Mouse (Mus musculus) intestine, embryonic 14.5 days (tissue): ENCODE results near the gene Rps13. TPM values are rescaled to one million over a fixed set of nuclear protein-coding genes. Genes with fewer than 3 reads are reported as not detected.
"Not testable (repeated sequence)": the region's sequence is repeated elsewhere in the genome, so short reads cannot be mapped to it uniquely, and the experiment has no call there.

Experiments
- ATAC-seq: fragments of 200-750 bp; cut with Nextera tagmentation; replicated peaks from 2 replicates; pipeline ENCODE4 v1.8.0; 2017; ENCODE audit warnings: low read depth, moderate number of reproducible peaks, moderate TSS enrichment, moderate library complexity; ENCODE audit not compliant: low FRiP score, low TSS enrichment
- DNase-seq: peaks from one replicate; pipeline ENCODE4 v3.0.0-alpha.2; 2018; ENCODE audit warnings: low spot score
- H3K27ac ChIP-seq: fragments of 300-500 bp; sonication (generic); 2 replicates; pipeline ENCODE4 v1.5.1; 2014; ENCODE audit warnings: low read depth, mild to moderate bottlenecking, control low read depth
- H3K27me3 ChIP-seq: fragments of 300-500 bp; sonication (generic); replicated peaks from 2 replicates; pipeline ENCODE4 v1.6.1; 2014; ENCODE audit warnings: low read length, control low read depth; ENCODE audit not compliant: control insufficient read depth, insufficient read depth
- H3K36me3 ChIP-seq: fragments of 300-500 bp; sonication (generic); 2 replicates; pipeline ENCODE4 v1.6.1; 2014; ENCODE audit warnings: low read length, control low read depth; ENCODE audit not compliant: control insufficient read depth, insufficient read depth
- H3K4me1 ChIP-seq: fragments of 300-500 bp; sonication (generic); replicated peaks from 2 replicates; pipeline ENCODE4 v1.6.1; 2014; ENCODE audit warnings: low read length, control low read depth, mixed read lengths; ENCODE audit not compliant: control insufficient read depth, insufficient read depth
- H3K4me2 ChIP-seq: fragments of 300-500 bp; sonication (generic); 2 replicates; pipeline ENCODE4 v1.6.1; 2014; ENCODE audit warnings: low read length
- H3K4me3 ChIP-seq: fragments of 300-500 bp; sonication (generic); 2 replicates; pipeline ENCODE4 v1.5.1; 2014; ENCODE audit warnings: low read depth, low read length, control low read depth, mixed read lengths
- H3K9ac ChIP-seq: fragments of 300-500 bp; sonication (generic); 2 replicates; pipeline ENCODE4 v1.6.1; 2014; ENCODE audit warnings: mild to moderate bottlenecking, low read length
- H3K9me3 ChIP-seq: fragments of 300-500 bp; sonication (generic); 2 replicates; pipeline ENCODE4 v1.6.1; 2016; ENCODE audit warnings: low read length, control low read depth; ENCODE audit not compliant: control insufficient read depth
- WGBS: fragments of 180-500 bp; shearing (Covaris S2); extraction: QIAGEN DNeasy Blood & Tissue Kit; methylation state at CpG from one replicate; pipeline ENCODE4 v1.1.7; 2014; 5-methylcytosine and 5-hydroxymethylcytosine counted together
- polyA plus RNA-seq: library from polyadenylated mRNA; unstranded; fragments of >200 nt; fragmentation: Nextera tagmentation; extraction: Ambion mirVana; gene quantifications from 2 replicates; pipeline ENCODE4 v1.2.1, GENCODE M21; 2014

Gene Rps13
- 1,010 and 1,152 TPM in 2 replicates for polyA plus RNA-seq

DNA sequence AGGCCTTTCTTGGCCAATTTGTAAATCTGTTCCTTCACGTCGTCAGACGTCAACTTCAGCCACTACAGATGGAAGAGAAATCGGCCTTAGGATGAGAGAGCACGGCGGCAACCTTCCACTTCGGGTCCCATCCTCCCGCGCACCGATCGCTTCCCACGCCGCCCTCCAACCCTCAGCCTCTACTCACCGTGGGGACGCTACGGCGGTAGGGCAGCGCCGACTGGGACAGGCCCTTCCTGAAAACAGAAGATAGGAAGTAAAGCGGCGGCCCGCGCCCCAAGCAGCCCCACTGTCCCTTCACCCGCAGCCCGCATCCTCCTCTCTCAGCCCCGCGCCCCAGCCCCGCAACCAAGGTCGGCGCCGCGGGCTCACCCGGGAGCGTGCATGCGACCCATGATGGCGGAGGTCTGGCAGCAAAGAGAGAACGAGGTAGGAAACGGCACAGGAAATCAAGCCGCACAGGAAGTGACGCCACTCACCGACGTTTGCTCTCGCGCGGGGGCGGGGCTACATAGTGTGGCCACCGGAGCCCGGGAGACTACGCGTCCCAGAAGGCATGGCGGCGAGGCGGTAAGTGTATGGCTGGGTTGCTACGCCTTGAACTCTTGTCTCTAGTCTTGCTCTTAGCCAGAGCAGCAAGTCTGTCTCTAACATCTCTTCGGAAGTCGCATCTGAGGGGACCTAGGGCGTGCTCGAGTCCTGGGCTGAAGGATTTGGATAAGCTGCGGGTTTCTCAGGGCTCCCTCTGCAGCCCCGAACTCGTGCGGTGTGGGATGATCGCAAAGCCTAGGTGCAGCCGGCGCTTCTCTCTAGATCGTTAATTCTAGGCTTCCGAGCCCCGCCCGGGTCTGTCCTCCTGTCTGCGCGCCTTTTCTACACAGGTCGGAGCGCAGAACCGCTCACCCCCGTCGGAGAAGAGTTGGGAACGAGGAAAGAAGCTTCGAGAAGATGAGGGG lies at the start of gene Rps13:
Rps13 (minus strand) TSS at position 483 of the 956 bp plus-strand sequence.
- peak within 1 kb of the TSS; percentile 60 for H3K4me3 ChIP-seq
- under 1% methylated on average over 78 of the region's 78 CpGs for WGBS

DNA sequence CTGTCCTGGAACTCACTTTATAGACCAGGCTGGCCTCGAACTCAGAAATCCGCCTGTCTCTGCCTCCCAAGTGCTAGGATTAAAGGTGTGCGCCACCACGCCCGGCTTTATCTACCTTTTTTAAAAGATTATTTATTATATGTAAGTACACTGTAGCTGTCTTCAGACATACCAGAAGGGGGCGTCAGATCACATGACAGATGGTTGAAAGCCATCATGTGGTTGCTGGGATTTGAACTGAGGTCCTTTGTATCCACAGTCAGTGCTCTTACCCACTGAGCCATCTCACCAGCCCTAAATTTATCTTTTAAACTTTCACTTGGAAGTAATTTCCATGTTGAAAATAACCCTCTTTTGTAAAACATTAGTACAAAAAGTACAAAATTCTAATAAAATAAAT lies 45.2 kb upstream of the Rps13 start:
- not testable (repeated sequence) for H3K9ac ChIP-seq, H3K27ac ChIP-seq, ATAC-seq, H3K4me2 ChIP-seq, H3K9me3 ChIP-seq, H3K4me1 ChIP-seq, H3K27me3 ChIP-seq, DNase-seq, H3K4me3 ChIP-seq
- 91% methylated on average over 6 of the region's 6 CpGs for WGBS
- peaks cover 39% of the 10 kb centered on the region for H3K36me3 ChIP-seq

More for the DNA sequence above, at the start of gene Rps13:
- ATAC-seq, result peak; percentile 98
- H3K9ac ChIP-seq, result peak within 1 kb of the TSS; percentile 98
- peak within 1 kb of the TSS; percentile 90 for H3K4me2 ChIP-seq
- H3K27me3 ChIP-seq, result no peaks in the 10 kb centered on the region
- peak; percentile 96 for DNase-seq
- H3K36me3 ChIP-seq, result peaks cover 40% of the 10 kb centered on the region
- H3K4me1 ChIP-seq, result peaks cover 5% of the 10 kb centered on the region; the same call in 1 of the 2 replicates
- peak within 1 kb of the TSS; percentile 74 for H3K27ac ChIP-seq
- no peaks in the 10 kb centered on the region for H3K9me3 ChIP-seq

DNA sequence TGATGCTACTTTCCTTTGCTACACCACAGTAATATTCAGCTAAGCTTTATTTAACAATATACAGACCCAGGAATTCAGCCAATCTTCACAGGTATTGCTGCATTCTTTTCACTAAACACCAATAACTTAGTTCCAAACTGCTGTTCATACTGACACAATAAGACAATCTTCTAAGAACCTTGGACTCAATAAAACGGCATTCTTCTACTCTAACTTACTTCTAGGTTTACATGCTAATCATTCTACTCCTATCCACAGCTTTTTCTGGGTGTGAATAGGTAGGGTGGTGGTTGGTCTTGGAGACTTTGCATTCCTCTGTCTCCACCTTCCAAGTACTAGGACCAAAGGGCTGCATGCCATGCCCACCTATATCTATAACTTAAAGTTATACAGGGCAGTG lies 40.3 kb upstream of the Rps13 start:
- Histone ChIP-seq H3K27me3 (no peaks in the 10 kb centered on the region), H3K4me3 (no peak overlapping the region), H3K4me1 (no peaks in the 10 kb centered on the region), H3K36me3 (peaks cover 62% of the 10 kb centered on the region), H3K9me3 (no peaks in the 10 kb centered on the region), H3K9ac (no peak overlapping the region), H3K27ac (no peak overlapping the region), H3K4me2 (no peak overlapping the region)
- no peak for DNase-seq
- WGBS, result 87% methylated on average over 1 of the region's 1 CpGs
- no peak for ATAC-seq

DNA sequence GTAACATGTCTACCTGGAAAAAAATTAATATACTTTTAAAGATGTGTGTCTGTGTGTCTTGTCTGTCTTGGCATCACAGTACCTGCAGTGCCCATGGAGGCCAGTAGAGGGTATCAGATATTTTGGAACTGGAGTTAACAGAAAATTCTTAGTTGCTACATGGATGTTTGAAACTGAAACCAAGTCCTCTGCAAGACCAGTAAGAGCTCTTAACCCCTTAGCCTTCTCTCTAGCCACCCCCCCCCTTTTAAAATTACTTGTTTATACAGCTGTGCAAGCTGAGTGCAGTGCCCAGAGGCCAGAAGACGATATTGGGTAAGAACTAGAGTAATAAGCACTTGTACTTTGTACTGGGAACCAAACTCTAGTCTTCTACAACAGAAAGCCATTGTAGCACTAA lies 2.2 kb upstream of the Rps13 start:
- WGBS, result 31% methylated on average over 1 of the region's 1 CpGs
- DNase-seq, result peak; percentile 75
- no peak for ATAC-seq

DNA sequence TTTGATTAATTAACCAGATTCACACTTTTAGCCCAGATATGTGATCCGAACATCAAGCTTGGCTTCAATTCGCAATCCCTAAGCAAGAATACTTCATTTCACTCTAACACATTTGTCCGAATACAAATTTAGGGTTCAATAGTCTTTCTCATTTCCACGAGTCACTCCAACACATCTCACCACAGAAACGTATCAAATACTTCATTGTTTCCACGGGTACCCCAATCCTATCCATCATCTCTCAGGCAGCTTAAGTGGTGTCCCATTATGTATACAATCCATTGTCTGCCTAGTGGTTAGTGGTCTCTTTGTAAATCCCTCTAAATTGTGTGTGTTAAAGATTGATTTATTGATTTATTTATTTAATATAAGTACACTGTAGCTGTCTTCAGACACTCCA lies 1.1 kb upstream of the Rps13 start:
- Histone ChIP-seq H3K9me3 (no peaks in the 10 kb centered on the region), H3K27ac (no peak overlapping the region), H3K9ac (peak overlapping the region; percentile 98; the same call in 1 of the 2 replicates), H3K4me1 (peaks cover 5% of the 10 kb centered on the region; the same call in 1 of the 2 replicates), H3K4me2 (peak overlapping the region; percentile 60), H3K36me3 (peaks cover 42% of the 10 kb centered on the region), H3K4me3 (peak overlapping the region; percentile 60; the same call in 1 of the 2 replicates), H3K27me3 (no peaks in the 10 kb centered on the region)
- no peak for DNase-seq
- WGBS, result 69% methylated on average over 6 of the region's 6 CpGs
- no peak for ATAC-seq

More for the DNA sequence above, 2.2 kb upstream of the Rps13 start:
- H3K9me3 ChIP-seq, result no peaks in the 10 kb centered on the region
- H3K27ac ChIP-seq, result no peak overlapping the region
- peaks cover 5% of the 10 kb centered on the region; the same call in 1 of the 2 replicates for H3K4me1 ChIP-seq
- H3K4me3 ChIP-seq, result no peak overlapping the region
- no peaks in the 10 kb centered on the region for H3K27me3 ChIP-seq
- peaks cover 42% of the 10 kb centered on the region for H3K36me3 ChIP-seq
- H3K9ac ChIP-seq, result no peak overlapping the region
- no peak overlapping the region for H3K4me2 ChIP-seq

DNA sequence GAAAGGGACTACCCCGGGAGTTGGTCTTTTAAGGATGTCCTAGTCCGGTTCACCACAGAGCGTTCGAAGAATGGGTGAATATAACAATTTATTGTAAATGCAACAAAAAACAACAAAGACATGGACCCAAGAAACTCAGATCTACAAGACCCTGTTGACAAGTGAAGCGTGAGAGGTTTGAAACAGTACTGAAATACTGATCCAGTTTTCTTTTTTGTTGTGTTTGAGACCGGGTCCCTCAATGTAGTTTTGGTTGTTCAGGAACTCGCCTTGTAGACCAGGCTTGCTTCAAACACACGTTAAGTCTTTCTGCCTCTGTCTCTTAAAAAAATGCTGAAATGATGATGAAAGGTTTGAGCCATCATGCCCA lies 659 bp upstream of the Rps13 start:
- ATAC-seq, result no peak
- H3K27ac ChIP-seq, result peak overlapping the region; percentile 74; the same call in 1 of the 2 replicates
- H3K27me3 ChIP-seq, result no peaks in the 10 kb centered on the region
- peak overlapping the region; percentile 98 for H3K9ac ChIP-seq
- H3K4me1 ChIP-seq, result peaks cover 5% of the 10 kb centered on the region; the same call in 1 of the 2 replicates
- peaks cover 42% of the 10 kb centered on the region for H3K36me3 ChIP-seq
- H3K9me3 ChIP-seq, result no peaks in the 10 kb centered on the region
- no peak for DNase-seq
- H3K4me3 ChIP-seq, result peak overlapping the region; percentile 60
- WGBS, result 18% methylated on average over 8 of the region's 8 CpGs
- peak overlapping the region; percentile 60 for H3K4me2 ChIP-seq

DNA sequence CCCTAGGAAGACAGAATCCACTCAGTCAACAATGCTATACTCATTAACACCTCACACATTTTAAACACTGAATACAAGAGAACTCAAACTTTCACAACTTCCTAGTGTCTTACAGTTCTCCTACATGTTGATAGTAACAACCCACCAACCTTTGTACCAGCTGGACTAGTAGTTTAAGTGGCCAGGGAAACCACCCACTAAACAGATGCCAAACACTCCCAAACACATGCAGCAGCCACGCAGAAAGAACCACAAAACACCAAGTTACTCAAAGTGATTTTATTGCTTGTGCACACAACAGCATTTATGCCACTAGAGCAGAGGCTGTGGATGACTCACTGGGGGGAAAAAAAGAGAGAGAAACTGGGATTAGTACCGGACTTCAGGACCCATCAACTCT lies 2.7 kb downstream of the Rps13 start:
- Histone ChIP-seq H3K4me2 (no peak overlapping the region), H3K9ac (no peak overlapping the region), H3K36me3 (peaks cover 43% of the 10 kb centered on the region), H3K4me3 (no peak overlapping the region), H3K27me3 (no peaks in the 10 kb centered on the region), H3K27ac (no peak overlapping the region), H3K9me3 (no peaks in the 10 kb centered on the region), H3K4me1 (peaks cover 5% of the 10 kb centered on the region; the same call in 1 of the 2 replicates)
- DNase-seq (no peak), ATAC-seq (no peak)
- WGBS, result 93% methylated on average over 2 of the region's 2 CpGs

DNA sequence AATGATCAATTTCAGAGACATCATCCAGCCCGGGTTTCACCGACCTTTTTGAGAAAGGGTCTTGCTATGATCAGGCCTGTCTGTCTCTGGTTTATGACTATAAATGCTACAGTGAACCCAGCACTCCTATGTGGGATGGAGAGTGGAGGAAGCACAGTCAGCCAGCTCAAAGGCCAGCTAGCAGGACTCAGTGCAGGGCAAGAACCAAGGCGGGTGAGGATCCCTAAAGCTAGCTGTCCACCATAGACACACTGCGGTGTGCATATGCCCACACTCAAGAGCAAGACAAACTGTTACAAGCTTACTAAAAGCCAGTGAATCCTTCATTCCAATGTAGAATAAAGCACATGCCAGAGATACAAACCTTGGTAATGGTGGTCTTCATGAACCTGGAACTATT lies 4.1 kb downstream of the Rps13 start:
- Histone ChIP-seq H3K27me3 (no peaks in the 10 kb centered on the region), H3K4me1 (peaks cover 2% of the 10 kb centered on the region; the same call in 1 of the 2 replicates), H3K4me2 (no peak overlapping the region), H3K9me3 (no peaks in the 10 kb centered on the region), H3K4me3 (no peak overlapping the region), H3K9ac (no peak overlapping the region), H3K36me3 (peaks cover 43% of the 10 kb centered on the region), H3K27ac (no peak overlapping the region)
- ATAC-seq (no peak), DNase-seq (no peak)
- WGBS, result 84% methylated on average over 4 of the region's 4 CpGs
